Mouse (Mus musculus) bone marrow macrophage, adult 2 months (primary cell): ENCODE results near the gene M1ap. TPM values are rescaled to one million over a fixed set of nuclear protein-coding genes. Genes with fewer than 3 reads are reported as not detected.

Source experiments
- H3K27ac ChIP-seq: 2 replicates; pipeline ENCODE4 v1.5.1; 2012; ENCODE audit warnings: low read depth, low read length; ENCODE audit not compliant: insufficient read depth
- H3K4me1 ChIP-seq: 2 replicates; pipeline ENCODE4 v1.6.1; 2012; ENCODE audit warnings: low read length; ENCODE audit not compliant: control insufficient read depth, insufficient read depth
- H3K4me3 ChIP-seq: 2 replicates; pipeline ENCODE4 v1.5.1; 2012; ENCODE audit warnings: mild to moderate bottlenecking, low read length, moderate library complexity; ENCODE audit not compliant: insufficient read depth
- CTCF ChIP-seq: IDR thresholded peaks from 2 replicates; pipeline ENCODE4 v1.5.1; 2012; ENCODE audit warnings: low read depth, mild to moderate bottlenecking, low read length, moderate library complexity
- POLR2A ChIP-seq: IDR thresholded peaks from 2 replicates; pipeline ENCODE4 v1.6.1; 2012; ENCODE audit warnings: mild to moderate bottlenecking, low read depth, low read length, borderline replicate concordance
- polyA plus RNA-seq: library from polyadenylated mRNA; stranded (reverse); fragments of >200 nt; gene quantifications from 2 replicates; pipeline ENCODE4 v1.2.4, GENCODE M21; 2012; ENCODE audit not compliant: missing spikeins, insufficient read depth, insufficient read length

The M1ap gene
- polyA plus RNA-seq, 1 experiment = 2.4 TPM

DNA sequence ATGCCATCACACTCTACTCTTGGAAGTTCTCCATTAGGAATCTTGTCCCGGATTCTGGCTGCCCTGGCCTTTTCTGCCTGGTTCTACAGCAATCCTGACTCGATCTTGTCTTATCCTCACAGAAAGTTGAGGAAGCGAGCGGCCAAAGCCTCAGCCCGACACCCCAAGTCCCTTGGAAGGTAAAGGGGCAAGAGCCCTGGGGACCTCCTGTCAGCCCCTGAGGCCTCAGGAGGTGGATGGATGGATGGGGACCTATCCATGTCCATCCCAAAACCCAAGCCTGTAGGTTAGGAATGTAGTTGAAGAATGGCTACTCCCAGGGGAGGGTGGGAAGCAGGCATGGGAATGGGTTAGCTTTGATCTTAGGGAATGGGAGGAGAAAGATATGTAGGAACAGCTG, 97.3 kb downstream of the M1ap start:
- no peak overlapping the region for H3K4me3 ChIP-seq
- TF ChIP-seq CTCF = no peak
- TF ChIP-seq POLR2A = no peak
- H3K4me1 ChIP-seq = peaks cover 62% of the 10 kb centered on the region
- peak overlapping the region; percentile 98 for H3K27ac ChIP-seq

DNA sequence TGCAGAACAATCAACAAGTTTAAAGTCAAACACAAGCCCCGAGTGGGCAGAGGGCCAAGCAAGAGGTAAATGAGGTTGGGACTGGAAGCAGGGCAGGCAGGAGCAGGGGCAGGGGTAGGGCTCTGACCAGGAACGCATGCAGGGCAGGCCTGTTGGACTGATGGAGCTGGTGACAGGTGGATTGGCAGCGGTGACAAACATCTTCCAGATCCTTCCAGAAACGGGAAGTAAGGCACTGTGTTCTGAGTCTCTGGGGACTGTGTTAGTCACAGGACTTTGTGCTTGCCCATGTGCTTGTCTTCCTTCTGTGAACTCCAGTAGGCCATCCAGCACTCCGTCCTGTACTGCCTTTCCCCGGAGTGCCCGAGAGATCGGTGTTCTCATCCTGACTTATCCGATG, 98.0 kb downstream of the M1ap start:
- Histone ChIP-seq H3K4me1 (peaks cover 60% of the 10 kb centered on the region), H3K4me3 (no peak overlapping the region), H3K27ac (peak overlapping the region; percentile 98)
- TF ChIP-seq POLR2A (no peak), CTCF (no peak)

DNA sequence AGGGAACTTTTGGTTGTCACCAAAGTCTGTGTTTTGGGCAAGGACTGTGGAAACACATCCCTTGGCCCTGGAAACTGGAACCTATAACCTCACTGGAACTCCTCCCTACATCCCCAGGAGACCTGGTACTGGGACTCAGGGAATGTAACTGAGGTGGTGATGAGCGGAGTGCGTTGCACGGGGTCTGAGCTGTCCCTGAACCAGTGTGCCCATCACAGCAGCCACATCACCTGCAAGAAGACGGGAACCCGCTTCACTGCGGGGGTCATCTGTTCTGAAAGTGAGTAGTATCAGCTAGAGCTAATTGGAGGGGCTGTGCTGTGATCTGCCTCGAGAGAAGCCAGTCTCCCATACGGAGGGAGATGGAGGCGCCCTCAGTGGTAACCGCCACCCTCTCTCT, 102.7 kb downstream of the M1ap start:
- H3K4me3 ChIP-seq = no peak overlapping the region
- H3K4me1 ChIP-seq = peaks cover 24% of the 10 kb centered on the region
- TF ChIP-seq POLR2A (no peak), CTCF (no peak)
- H3K27ac ChIP-seq = no peak overlapping the region

DNA sequence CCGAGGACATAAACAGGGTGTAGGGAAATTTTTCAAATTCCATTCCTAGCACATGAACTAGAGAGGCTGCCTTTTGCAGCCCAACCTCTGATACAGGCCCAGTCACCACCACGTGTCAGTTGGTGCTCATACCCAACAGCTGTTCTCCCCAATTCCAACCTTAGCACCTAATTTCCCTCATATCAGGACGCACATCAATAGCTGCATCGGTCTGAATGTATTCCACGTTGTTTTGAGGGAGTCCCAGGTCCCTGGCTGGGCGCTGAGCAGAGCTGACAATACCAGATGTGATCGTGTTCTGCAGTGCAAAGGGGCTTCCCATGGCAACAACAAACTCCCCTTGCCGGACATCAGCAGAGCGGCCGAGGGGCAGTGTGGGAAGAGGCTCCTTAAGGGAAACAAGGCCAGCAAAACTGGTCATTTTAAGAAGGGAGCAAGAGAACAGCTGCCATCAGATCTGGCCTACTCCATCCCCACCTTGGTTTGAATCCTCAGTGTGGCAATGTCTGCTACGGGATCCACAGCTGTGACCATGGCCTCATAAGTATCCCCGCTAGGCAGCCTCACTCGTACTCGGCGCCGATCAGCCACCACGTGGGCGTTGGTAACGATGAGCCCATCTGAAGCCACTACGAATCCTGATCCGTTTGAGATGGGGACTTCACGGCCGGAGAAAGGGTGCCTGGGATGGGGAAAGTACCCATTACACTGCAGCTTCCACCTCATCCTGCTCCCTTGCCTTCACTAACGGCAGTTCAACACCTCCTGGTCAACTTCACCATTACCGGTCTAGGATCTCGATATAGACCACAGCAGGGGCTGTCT, 106.6 kb downstream of the M1ap start:
- H3K4me3 ChIP-seq = peak overlapping the region; percentile 86
- peak; percentile 4; the same call in 1 of the 2 replicates for TF ChIP-seq CTCF
- no peak for TF ChIP-seq POLR2A
- 0 out of 2 replicates have a peak, but pooled peaks cover 5% of the 10 kb centered on the region for H3K4me1 ChIP-seq
- H3K27ac ChIP-seq = peak overlapping the region; percentile 68

DNA sequence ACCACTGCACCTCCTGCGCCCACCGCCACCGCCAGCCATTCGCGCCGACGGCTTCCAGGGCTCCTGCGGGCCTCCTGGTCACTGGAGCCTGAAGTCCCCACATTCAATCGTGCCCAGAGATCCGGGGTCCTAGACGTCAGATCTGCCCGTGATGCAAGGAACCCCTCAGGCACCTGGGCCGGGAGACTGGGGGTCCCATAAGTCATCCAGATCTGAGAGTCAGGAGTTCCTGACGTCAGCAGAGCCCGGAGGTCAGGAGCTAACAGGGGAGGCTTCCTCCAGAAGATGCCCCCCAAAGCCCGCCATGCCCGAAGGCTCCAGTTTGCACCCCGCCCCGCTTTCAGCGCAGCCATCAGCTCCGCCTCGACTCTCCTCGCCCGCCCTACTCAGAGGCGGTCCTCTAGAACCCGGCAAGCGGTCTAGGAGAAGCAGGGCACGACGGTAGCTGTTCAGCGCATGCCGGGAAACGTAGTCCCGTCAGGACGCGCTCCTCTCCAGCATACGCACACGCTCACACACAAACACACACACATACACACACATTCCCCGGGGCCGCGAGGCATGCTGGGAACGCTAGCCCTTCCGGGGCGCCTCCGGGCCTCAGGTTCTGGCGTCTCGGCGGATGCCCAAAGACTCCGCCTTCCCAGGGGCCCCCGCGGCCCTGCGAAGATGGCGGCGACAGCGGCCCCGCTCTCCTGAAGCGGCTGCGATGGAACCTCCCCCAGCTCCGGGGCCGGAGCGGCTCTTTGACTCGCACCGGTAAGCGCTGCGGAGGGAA, 107.6 kb downstream of the M1ap start, which contains the start of gene Aup1:
TSS of gene Aup1 (plus strand) at position 448 of the 778 bp plus-strand sequence.
- Histone ChIP-seq H3K4me1 (0 out of 2 replicates have a peak, but pooled peaks cover 5% of the 10 kb centered on the region), H3K27ac (peak within 1 kb of the TSS; percentile 69), H3K4me3 (peak within 1 kb of the TSS; percentile 86)
- TF ChIP-seq POLR2A = no peak
- TF ChIP-seq CTCF = no peak

DNA sequence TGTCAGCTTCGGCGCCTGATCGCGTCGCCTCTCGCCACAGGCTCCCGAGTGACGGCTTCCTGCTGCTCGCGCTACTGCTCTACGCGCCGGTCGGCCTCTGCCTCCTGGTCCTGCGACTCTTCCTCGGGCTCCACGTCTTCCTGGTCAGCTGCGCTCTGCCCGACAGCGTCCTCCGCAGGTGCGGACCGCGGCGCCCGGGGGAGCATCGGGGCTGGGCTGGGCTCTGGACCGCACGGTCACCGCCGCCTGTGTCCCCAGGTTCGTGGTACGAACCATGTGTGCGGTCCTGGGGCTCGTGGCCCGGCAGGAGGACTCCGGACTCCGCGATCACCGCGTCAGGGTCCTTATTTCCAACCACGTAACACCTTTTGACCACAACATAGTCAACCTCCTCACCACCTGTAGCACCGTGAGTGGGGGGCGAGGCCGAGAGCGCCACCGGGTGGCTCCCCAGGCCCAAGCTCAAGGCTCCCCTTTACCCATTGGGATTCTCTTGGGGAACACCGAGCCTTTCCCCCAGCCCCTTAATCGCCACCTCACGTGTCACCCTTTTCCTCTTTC, 108.2 kb downstream of the M1ap start, which contains the start of gene Htra2:
TSS of gene Htra2 (minus strand) at position 403 of the 561 bp plus-strand sequence.
- peak; percentile 40 for TF ChIP-seq CTCF
- TF ChIP-seq POLR2A = no peak
- Histone ChIP-seq H3K4me1 (0 out of 2 replicates have a peak, but pooled peaks cover 5% of the 10 kb centered on the region), H3K4me3 (peak within 1 kb of the TSS; percentile 86), H3K27ac (peak within 1 kb of the TSS; percentile 69)

DNA sequence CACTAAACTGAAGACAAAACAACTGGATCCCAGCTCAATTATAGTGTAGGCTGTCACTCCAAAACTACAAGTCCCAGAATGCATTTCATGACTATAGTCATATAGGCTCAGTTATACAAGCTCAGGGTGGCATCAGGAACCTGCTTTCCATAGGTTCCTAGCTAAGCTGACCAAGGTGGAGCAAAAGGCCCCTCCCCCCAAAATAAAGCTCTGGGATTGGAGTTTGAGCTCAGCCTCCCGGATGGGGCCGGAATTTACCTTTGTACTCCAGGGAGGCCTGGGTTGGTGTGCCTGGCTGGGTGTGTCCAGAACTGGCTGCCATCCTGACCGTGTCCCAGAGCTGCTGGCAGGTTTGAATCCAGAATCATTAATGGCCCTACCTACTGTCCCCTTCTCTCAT, 111.1 kb downstream of the M1ap start, which contains the start of gene Dqx1:
TSS of gene Dqx1 (plus strand) at position 55 of the 400 bp plus-strand sequence.
- TF ChIP-seq POLR2A (no peak), CTCF (no peak)
- Histone ChIP-seq H3K4me1 (no peaks in the 10 kb centered on the region), H3K27ac (no peak within 1 kb of the TSS), H3K4me3 (no peak within 1 kb of the TSS)

DNA sequence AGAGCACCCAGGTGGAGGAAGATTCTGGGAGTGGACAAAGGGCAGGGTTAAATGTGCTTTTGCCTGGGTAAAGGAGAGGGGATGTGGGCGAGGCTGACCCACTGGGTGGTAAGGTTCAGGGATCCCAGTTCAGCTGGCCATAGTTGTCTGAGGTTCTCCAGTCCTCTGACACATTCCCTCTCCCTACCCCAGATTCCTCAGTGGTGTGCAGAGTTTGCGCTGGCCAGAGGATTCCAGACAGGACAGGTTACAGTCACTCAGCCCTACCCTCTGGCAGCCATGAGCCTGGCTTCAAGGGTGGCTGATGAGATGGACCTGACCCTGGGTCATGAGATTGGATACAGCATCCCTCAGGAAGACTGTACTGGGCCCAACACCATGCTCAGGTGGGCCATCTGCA, 112.0 kb downstream of the M1ap start:
- TF ChIP-seq CTCF (no peak), POLR2A (no peak)
- Histone ChIP-seq H3K27ac (no peak overlapping the region), H3K4me3 (no peak overlapping the region), H3K4me1 (no peaks in the 10 kb centered on the region)

DNA sequence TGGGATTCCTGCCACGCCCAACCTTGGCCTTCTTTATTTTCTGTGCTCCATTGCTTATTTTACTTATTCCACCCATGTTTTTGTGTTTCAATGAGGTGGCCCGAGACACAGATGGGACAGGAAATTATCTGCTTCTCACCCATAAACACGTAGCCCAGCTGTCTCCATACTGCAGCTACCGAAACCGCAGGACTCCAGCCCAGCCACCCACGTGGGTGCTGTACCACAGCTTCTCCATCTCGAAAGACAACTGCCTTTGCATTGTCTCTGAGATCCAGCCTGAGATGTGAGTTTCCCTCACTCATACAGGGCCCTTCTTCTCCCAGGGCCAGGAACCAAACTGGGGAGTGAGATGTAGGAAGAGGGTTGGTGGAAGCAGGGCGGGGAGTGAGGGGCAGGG, 119.3 kb downstream of the M1ap start:
- H3K4me3 ChIP-seq = no peak overlapping the region
- no peak for TF ChIP-seq CTCF
- no peak for TF ChIP-seq POLR2A
- peaks cover 3% of the 10 kb centered on the region; the same call in 1 of the 2 replicates for H3K4me1 ChIP-seq
- no peak overlapping the region for H3K27ac ChIP-seq

DNA sequence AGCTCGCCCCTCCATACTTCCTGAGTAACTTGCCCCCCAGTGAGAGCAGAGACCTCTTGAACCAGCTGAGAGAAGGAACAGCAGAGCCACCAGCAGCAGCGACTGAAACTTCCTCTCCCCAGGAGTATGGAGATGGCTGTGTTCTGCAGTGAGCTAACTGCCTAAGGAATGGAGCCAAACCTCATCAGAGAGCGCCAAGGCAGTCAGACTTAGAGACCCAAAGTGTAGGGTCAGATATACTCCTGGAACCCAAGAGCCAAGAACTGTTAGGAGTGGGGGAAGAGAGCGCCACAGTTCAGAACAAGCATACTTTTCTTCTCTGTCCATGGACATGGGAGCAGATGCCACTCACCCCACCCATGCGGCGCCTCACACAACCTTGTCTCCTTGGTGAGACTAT, 119.7 kb downstream of the M1ap start:
- Histone ChIP-seq H3K4me3 (no peak overlapping the region), H3K27ac (no peak overlapping the region), H3K4me1 (peaks cover 3% of the 10 kb centered on the region; the same call in 1 of the 2 replicates)
- TF ChIP-seq CTCF (no peak), POLR2A (0 out of 2 replicates have a peak, but pooled peaks have one; percentile 37)
